Mouse (Mus musculus) heart, postnatal 0 days (tissue): ENCODE measurements around the gene Avil. TPM values are rescaled to one million over a fixed set of nuclear protein-coding genes. Genes with fewer than 3 reads are reported as not detected.

Experiments used
- ATAC-seq: fragments of 200-750 bp; cut with Nextera tagmentation; 2 replicates; pipeline ENCODE4 v1.8.0; 2017; ENCODE audit warnings: low read depth, moderate number of reproducible peaks, moderate library complexity; ENCODE audit not compliant: insufficient read depth
- DNase-seq: peaks from one replicate; pipeline ENCODE4 v3.0.0-alpha.2; 2016; ENCODE audit warnings: low spot score
- H3K27ac ChIP-seq: fragments of 300-500 bp; sonication (generic); 2 replicates; pipeline ENCODE4 v1.5.1; 2014; ENCODE audit warnings: low read depth, mild to moderate bottlenecking
- H3K27me3 ChIP-seq: fragments of 300-500 bp; sonication (generic); 2 replicates; pipeline ENCODE4 v1.6.1; 2014; ENCODE audit warnings: low read length, mixed read lengths; ENCODE audit not compliant: control insufficient read depth, insufficient read depth
- H3K36me3 ChIP-seq: fragments of 300-500 bp; sonication (generic); replicated peaks from 2 replicates; pipeline ENCODE4 v1.6.1; 2014; ENCODE audit warnings: low read length, mixed read lengths; ENCODE audit not compliant: control insufficient read depth, insufficient read depth
- H3K4me1 ChIP-seq: fragments of 300-500 bp; sonication (generic); 2 replicates; pipeline ENCODE4 v1.6.1; 2014; ENCODE audit warnings: antibody characterized with exemption; ENCODE audit not compliant: control insufficient read depth, insufficient read depth
- H3K4me2 ChIP-seq: fragments of 300-500 bp; sonication (generic); 2 replicates; pipeline ENCODE4 v1.6.1; 2014; ENCODE audit warnings: low read depth, mild to moderate bottlenecking, low read length, moderate library complexity
- H3K4me3 ChIP-seq: fragments of 300-500 bp; sonication (generic); 2 replicates; pipeline ENCODE4 v1.5.1; 2014; ENCODE audit warnings: low read depth, low read length
- H3K9ac ChIP-seq: fragments of 300-500 bp; sonication (generic); replicated peaks from 2 replicates; pipeline ENCODE4 v1.6.1; 2014; ENCODE audit warnings: low read depth, low read length, mixed read lengths
- H3K9me3 ChIP-seq: fragments of 300-500 bp; sonication (generic); replicated peaks from 2 replicates; pipeline ENCODE4 v1.6.1; 2016; ENCODE audit warnings: low read length; ENCODE audit not compliant: control insufficient read depth
- CTCF ChIP-seq: IDR thresholded peaks from 2 replicates; pipeline ENCODE4 v1.5.1; 2016; ENCODE audit warnings: antibody characterized with exemption, control low read depth, low read depth
- EP300 ChIP-seq: IDR thresholded peaks from 2 replicates; pipeline ENCODE4 v1.6.1; 2016; ENCODE audit warnings: antibody characterized with exemption, low read depth
- WGBS: fragments of 180-500 bp; shearing (Covaris S2); extraction: QIAGEN DNeasy Blood & Tissue Kit; methylation state at CpG from one replicate; pipeline ENCODE4 v1.1.7; 2014; 5-methylcytosine and 5-hydroxymethylcytosine counted together
- polyA plus RNA-seq: library from polyadenylated mRNA; unstranded; fragments of >200 nt; fragmentation: Nextera tagmentation; extraction: Ambion mirVana; gene quantifications from 2 replicates; pipeline ENCODE4 v1.2.1, GENCODE M21; 2015
- total RNA-seq: library from RNA; depleted of rRNA; stranded (reverse); fragments of >200 nt; gene quantifications from 2 replicates; pipeline ENCODE4 v1.2.3, GENCODE M21; 2014; ENCODE audit warnings: low replicate concordance

Avil gene
- total and polyA plus RNA-seq, 2 experiments from 2014 or later = 0.04 to 0.07 TPM

- no peaks in the 10 kb centered on the region for H3K27me3 ChIP-seq
- 81% methylated on average over 7 of the region's 7 CpGs for WGBS
- DNase-seq = no peak
- no peak for TF ChIP-seq EP300
- no peak for TF ChIP-seq CTCF
- no peak overlapping the region for H3K27ac ChIP-seq
- H3K9me3 ChIP-seq = no peaks in the 10 kb centered on the region
- H3K9ac ChIP-seq = no peak overlapping the region
- H3K4me1 ChIP-seq = no peaks in the 10 kb centered on the region
- no peak for ATAC-seq
- H3K36me3 ChIP-seq = peaks cover 11% of the 10 kb centered on the region
- no peak overlapping the region for H3K4me2 ChIP-seq
- H3K4me3 ChIP-seq = no peak overlapping the region
Measured at GRCm38 (mm10) chr10:127003806-127004205, 3.3 kb downstream of the Avil start.

GRCm38 (mm10) chr10:127016488-127016887 lies 16.0 kb downstream of the Avil start:
- Histone ChIP-seq H3K27ac (no peak overlapping the region), H3K36me3 (peaks cover 4% of the 10 kb centered on the region; the same call in 1 of the 2 replicates), H3K9ac (no peak overlapping the region), H3K4me2 (no peak overlapping the region), H3K4me3 (no peak overlapping the region), H3K27me3 (no peaks in the 10 kb centered on the region), H3K9me3 (no peaks in the 10 kb centered on the region), H3K4me1 (no peaks in the 10 kb centered on the region)
- peak; percentile 44; the same call in 1 of the 2 replicates for ATAC-seq
- 51% methylated on average over 5 of the region's 5 CpGs for WGBS
- TF ChIP-seq EP300 (no peak), CTCF (peak; percentile 42)
- DNase-seq = no peak

- no peak overlapping the region for H3K9ac ChIP-seq
- H3K9me3 ChIP-seq = no peaks in the 10 kb centered on the region
- H3K4me3 ChIP-seq = no peak overlapping the region
- DNase-seq = no peak
- H3K4me2 ChIP-seq = no peak overlapping the region
- H3K36me3 ChIP-seq = 0 out of 2 replicates have a peak, but pooled peaks cover 6% of the 10 kb centered on the region
- ATAC-seq = no peak
- no peaks in the 10 kb centered on the region for H3K4me1 ChIP-seq
- no peaks in the 10 kb centered on the region for H3K27me3 ChIP-seq
- 18% methylated on average over 2 of the region's 2 CpGs for WGBS
- H3K27ac ChIP-seq = no peak overlapping the region
- TF ChIP-seq CTCF = no peak
- no peak for TF ChIP-seq EP300
Measured at GRCm38 (mm10) chr10:127017071-127017470, 16.6 kb downstream of the Avil start.

- Histone ChIP-seq H3K36me3 (peaks cover 17% of the 10 kb centered on the region), H3K4me2 (no peak overlapping the region), H3K4me3 (no peak overlapping the region), H3K27me3 (no peaks in the 10 kb centered on the region), H3K9me3 (no peaks in the 10 kb centered on the region), H3K27ac (no peak overlapping the region), H3K9ac (no peak overlapping the region), H3K4me1 (no peaks in the 10 kb centered on the region)
- ATAC-seq = no peak
- TF ChIP-seq CTCF (no peak), EP300 (no peak)
- DNase-seq = no peak
- 78% methylated on average over 16 of the region's 16 CpGs for WGBS
Measured at GRCm38 (mm10) chr10:127018422-127018821, 17.9 kb downstream of the Avil start.

- 6% methylated on average over 56 of the region's 56 CpGs for WGBS
- ATAC-seq = peak; percentile 88
- TF ChIP-seq CTCF = peak; percentile 92
- TF ChIP-seq EP300 = peak; percentile 32; the same call in 1 of the 2 replicates
- Histone ChIP-seq H3K36me3 (peaks cover 36% of the 10 kb centered on the region), H3K4me1 (no peaks in the 10 kb centered on the region), H3K27ac (peak within 1 kb of the TSS; percentile 61), H3K4me3 (peak within 1 kb of the TSS; percentile 86), H3K27me3 (no peaks in the 10 kb centered on the region), H3K9me3 (no peaks in the 10 kb centered on the region), H3K9ac (peak within 1 kb of the TSS; percentile 71), H3K4me2 (peak within 1 kb of the TSS; percentile 86)
- peak; percentile 87 for DNase-seq
Measured at GRCm38 (mm10) chr10:127030336-127031296, 30.1 kb downstream of the Avil start, which contains the start of gene Tsfm. Gene Tsfm (minus strand): TSS chr10:127030840.
